Mouse (Mus musculus) myocyte (in vitro differentiated cells): ENCODE data around the gene Sphk2.

Experiments used
- MYOG ChIP-seq, 3 experiments: IDR thresholded peaks; one replicate each; pipeline ENCODE4 v1.6.1; 2011; ENCODE audit warnings: control low read depth in 2 of 3, low read depth in 2 of 3, mild to moderate bottlenecking in 2 of 3; ENCODE audit not compliant: insufficient read length in 2 of 3, control insufficient read depth in 1 of 3, insufficient read depth in 1 of 3
- POLR2AphosphoS2 ChIP-seq: IDR thresholded peaks from one replicate; pipeline ENCODE4 v1.6.1; 2011; ENCODE audit warnings: low read depth, control low read depth; ENCODE audit not compliant: insufficient read length

GRCm38 (mm10) chr7:45766764-45767163 is 49.0 kb upstream of the Sphk2 start:
- TF ChIP-seq POLR2AphosphoS2, result no peak
- TF ChIP-seq MYOG (IDR thresholded peaks at IDR 0.05; ENCODE audit: control insufficient read depth in 1 of 3, insufficient read depth in 1 of 3, insufficient read length in 2 of 3, low read depth in 2 of 3), result no peak
